Mouse (Mus musculus): ENCODE data around the gene C8b.

The C8b gene

DNA sequence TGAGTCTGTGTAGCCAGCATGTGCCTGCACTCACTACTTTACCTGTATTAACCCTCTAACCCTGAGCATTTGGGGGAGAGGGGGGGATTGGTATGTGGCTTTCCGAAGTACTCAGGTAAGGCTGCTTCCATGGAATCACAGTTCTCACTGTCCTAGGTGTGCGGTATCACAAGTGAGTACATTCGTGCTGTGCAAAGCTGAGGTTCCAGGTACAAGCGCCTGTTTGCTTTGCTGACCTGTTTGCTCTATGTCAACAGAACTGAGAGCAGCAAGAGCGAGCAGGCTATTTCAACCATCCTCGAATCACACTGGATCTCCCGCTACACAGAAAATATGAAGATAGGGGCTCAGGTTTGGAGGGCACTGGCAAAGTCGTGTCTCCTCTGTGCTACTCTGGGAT, at the start of gene C8b:
TSS of gene C8b (plus strand) at position 253 of the 400 bp plus-strand sequence.
- DNase-seq (ENCODE audit: low read depth), result no peak

DNA sequence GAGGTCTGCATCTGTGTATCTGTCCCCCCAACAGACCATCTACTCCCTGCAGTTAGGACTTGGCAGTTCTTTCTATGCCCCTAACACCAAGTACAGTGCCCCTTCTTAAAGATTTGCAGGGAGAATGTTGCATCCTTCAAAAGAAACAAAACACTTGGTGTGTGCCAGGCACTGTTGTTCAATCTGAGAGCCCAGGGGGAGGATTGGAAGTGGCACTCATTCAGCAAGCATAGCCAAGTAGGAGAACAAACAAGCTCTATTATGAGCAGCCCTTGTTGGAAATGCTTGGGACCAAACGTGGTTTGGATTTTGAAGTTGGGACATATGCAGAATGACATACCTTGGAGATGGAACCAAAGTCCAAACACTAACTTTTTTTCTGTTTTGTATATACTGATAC, 49.6 kb upstream of the C8b start:
- no peak for DNase-seq (ENCODE audit: low read depth)

DNA sequence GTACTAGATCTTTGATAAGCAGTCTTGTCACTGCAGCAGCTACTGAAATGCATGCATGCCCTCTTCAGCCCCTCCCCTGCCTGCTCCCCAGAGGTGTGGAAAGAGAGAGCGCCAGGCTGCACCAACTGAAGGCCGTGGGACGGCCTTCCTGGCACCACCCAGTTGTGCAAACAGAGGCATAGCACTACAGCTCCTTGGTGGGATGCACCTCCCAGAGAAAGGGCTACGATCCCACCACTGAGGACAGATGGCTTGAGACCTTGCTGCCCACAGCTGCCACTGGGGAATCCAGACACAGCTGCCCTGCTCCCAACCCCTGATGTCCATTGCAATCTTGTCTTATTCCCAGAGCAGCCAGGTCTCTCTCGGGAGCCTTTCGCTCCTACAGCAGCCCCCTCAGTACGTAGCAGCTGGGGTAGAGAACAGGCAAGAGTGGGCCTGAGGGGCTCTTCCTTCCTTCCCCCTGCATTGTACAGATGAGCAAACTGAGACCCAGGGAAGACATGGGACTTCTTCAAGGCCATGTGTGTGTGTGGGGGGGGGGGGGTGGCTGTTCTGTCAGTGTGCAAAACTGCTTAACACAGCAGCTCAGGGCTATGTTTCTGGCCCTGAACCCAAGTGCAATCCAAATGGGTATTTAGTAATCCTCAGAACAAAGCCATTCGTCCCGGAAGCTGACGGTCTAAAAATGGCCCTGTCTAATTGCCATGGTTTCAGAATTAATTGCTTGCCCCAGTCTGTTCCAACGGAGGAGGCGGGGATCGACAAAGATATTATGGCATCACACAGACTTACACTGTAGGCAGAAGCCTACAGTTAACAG, 46.9 kb upstream of the C8b start:
- no peak for DNase-seq (ENCODE audit: low read depth)

DNA sequence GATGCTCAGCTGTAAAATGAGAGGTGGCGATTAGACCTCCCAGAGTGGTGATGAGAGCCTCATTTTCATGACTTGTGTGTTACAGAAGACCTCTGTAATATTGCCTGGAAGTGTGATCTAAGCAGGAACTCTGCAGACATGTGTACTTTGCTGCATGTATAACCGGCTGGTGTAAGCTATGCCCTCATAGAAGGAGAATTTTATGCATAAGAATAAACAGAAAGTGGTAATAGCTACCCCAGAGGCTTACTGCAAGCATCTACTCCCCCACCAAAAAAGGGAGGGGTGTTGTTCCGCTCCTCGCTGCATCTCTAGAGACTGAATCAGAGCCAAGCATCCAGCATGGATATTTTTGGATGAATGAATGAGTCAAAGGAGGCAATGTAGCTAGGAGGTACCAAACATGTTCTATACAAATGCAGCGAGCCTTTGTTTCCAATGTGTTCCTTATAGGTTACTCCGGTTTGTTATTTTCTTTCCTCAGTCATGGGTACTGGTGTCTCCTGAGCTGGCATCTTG, 42.5 kb upstream of the C8b start:
- no peak for DNase-seq (ENCODE audit: low read depth)

DNA sequence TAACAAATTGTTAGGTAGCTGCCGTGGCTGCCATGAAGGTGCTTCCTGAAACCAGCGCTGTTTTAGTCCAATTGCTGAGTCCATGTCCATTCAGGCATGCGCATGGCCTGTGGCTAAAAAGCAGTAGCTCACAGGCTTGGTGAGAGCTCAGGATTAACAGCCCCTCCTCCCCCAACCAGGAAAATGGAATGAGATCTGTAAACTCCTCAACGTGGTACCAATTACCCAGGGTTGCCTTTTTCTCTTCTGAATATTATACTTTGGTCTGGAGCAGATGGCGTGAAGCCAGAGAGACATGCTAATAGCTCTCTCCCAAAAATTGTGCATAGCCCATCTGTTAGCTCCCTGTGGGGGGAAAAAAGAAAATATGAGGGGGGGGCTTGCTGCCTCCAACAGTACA, 41.9 kb upstream of the C8b start:
- DNase-seq (ENCODE audit: low read depth), result no peak

DNA sequence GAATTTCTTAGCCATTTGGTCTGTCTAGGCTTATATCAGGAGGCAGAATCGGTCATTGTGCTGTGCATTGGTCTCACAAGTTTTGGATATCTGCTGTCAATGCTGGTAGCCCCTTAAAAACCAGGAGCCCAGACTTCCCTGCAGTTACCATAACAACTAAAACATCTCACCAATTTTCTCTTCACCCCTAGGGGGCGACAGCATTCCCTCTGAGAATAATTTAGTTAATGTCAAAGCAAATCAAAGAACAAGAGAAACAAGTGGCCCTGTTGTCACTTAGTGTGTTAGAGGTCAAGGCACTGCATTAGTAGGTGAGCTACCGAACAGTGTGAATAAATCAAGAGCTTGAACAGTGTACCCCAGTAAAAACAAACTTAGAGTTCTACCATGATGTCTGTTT, 40.4 kb upstream of the C8b start:
- peak; percentile 24 for DNase-seq (ENCODE audit: low read depth)

DNA sequence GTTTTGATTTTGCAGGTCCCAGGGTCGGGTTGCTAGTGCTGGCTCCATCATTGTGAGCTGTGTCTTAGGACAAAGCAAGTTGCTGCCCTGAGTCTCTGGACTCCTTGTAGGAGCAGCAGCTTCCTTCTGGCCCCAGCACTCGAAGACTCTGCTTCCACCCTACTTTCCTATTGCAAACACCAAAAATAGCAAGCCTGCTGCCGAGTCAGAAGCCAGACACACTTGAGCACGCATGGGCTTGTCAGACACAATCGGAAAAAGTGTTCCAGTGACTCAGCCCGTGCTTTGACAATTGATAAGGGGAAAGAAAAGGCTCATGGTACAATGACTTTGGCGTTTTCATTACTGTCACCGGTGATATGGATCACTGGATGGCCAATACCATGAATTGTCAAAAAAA, 36.9 kb upstream of the C8b start:
- DNase-seq (ENCODE audit: low read depth), result no peak

DNA sequence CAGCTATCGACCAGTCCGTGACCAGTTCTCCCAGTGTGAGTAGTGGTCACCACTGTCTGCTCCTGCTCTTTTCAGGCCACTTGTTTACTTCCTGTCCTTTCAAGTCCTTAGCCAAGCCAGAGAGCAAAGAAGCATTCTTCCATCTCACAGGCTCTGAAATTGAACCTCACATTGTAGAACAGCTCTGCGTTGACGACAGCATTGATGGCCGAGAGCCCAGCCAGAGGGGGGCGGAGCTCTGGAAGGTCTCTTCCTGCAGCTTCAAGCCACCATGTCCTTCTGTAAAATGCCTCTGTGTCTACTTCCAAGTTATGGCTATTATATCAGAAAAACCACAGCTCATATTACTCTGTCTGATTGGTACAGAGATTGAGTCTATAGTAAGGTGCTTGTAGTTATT, 19.6 kb upstream of the C8b start:
- peak; percentile 6 for DNase-seq (ENCODE audit: low read depth)

DNA sequence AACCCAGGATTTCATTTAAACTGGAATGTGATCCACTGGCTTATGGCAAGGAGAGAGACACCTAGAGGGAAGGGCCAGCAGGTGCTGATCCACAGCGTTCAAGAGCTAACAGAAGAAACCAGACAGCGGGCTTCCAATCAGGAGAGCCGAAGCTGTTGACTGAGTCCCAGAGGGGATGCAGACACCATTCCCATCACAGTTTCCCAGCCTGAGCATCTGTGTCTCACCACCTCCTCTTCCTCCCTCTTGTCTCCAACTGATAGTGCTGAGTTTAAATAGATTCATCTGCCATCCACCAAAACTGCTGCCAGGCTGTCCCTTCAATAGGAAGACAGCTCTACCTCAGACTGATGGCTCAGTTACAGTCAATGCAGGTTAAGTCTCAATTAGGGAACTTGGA, 12.0 kb upstream of the C8b start:
- DNase-seq (ENCODE audit: low read depth), result no peak

DNA sequence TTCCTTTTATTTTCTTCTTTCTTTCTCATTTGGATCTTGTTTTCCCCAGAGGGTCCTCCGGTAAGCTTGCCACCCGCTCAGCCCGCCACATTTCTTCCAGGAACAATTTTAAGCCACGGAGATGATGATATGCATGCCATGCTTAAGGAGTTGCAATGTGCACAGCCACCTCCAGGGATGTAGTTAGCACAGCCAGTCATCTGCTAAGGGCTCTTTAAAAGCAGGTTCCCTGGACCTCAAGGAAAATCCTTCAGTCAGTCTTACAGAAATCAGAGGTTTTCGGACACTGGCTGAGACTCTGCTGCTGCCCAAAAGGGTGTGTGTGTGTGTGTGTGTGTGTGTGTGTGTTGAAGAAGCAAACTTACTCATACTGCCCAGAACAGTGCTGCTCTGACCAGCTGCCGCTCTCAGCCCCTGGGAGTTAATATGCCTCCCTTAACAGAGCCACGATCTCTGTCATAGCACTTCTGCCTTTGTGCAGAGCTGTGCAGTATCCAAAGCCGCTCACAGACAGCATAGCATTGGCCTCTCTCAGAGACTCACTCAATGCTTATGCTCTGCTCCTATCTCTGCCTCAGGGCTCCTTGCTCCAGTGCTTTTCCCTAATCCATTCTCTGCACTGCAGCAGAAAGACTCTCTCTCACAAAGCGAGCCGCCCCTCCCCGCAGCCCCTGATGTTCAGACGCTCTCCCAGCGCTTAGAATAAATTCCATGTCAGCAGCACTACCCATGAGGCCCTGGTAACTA, 5.1 kb upstream of the C8b start:
- DNase-seq (ENCODE audit: low read depth), result no peak

DNA sequence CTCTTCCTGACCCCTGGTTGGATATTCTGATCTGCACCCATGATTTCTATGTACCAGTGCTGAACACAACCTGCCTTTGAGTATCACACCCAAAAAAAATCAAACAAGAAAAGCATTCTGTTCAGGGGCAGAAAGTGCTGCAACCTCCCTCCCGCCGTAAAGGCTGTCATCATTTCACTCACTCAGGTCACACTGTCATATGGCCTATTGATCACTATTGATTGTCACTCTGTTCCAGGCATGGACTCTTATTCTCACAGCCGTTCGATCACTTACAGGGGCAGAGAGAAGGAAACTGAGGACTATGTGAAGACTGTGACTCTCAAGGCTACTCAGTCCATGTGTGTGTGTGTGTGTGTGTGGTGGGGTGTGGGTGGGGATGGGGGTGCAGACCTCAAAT, 2.1 kb downstream of the C8b start:
- no peak for DNase-seq (ENCODE audit: low read depth)

DNA sequence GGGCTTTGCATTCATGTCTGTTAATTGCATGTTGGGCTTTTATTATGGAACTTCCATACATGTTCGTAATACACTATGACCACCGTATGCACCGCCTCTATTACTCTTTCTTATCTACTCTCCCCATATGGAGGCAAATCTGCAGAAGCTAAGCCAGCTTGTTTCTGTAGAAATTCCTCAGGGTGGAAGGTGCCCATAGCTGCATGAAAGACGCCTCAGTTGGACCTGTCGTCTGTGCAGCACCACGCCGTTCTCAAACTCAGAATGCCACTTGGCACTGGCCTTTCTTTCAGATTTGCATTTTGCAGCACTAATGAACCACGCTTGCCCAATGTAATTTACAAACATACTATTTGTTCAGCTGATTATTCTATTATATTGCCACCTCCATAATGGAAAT, 3.5 kb downstream of the C8b start:
- DNase-seq (ENCODE audit: low read depth), result no peak

DNA sequence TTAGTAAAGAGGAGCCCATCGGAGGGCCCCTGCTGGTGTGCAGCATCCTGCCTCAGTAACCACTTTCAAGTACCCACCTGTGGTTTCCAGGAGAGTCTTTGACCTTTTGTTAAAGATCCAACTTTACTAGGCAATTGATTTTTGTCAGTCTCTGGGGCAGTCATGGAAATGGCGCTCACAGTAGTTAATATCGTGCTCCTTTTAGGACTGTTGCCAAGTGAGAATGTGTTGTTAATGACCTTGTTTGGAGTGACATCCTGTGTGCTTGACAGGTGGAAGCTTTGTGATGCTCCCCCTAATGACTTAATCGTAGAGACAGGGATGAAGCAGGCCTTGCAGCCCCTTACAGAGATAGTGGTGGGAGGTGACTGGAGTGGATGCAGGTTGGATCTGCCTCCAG, 4.2 kb downstream of the C8b start:
- DNase-seq (ENCODE audit: low read depth), result no peak

DNA sequence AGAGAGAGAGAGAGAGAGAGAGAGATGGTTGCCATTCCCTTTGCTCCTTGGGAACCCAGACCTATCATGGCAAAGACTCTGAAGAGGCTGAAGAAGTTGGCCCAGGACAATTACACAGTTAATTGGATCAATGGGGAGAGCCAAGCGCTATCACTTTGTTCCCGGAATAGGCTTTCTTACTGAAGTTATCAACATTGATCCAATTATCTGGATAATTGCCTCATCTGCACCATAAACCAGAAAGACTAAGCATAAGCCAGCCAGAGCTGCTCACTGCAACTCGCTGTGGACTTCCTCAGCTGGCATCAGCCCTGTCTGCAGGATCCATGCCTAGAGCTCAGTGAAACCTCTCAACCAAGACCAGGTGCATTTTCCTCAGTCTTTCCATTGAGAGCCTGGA, 9.5 kb downstream of the C8b start:
- no peak for DNase-seq (ENCODE audit: low read depth)

DNA sequence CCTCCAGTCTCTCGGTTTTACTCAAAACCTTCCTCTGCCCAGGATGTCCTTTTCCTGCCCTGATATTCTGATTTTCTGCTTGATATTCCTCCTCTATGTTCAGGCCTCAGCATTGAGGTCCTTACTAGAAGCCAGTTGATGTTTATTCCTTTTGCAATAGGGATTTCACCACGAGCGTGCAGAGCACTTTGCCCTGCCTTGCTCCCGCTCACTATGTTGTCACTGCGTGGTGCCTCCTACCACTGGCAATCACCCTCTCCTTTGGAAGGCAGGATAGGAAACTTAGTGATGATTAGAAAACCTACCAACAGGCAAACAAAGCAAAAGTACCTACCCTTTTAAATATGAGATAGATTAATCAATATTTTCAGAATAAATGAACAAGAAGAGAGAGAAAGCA, 13.3 kb downstream of the C8b start:
- DNase-seq (ENCODE audit: low read depth), result no peak

DNA sequence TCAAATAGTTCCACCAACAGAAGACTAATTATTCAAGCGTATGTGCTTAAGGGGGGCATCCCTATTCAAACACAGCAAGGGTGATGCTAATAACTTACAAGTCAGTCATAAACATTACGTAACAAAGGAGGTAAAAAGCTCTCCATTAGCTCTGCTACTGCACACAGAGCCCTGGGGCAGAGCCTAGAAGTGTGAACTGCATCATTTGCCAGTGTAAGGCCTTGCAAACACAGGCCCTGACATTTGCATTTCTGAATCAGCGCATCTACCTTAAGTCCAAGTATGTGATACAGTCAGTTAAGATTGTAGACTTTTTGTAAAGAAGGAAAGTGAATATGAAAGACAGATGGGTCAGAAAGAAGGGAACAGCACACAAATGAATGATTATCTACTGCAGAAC, 15.3 kb downstream of the C8b start:
- DNase-seq (ENCODE audit: low read depth), result no peak

DNA sequence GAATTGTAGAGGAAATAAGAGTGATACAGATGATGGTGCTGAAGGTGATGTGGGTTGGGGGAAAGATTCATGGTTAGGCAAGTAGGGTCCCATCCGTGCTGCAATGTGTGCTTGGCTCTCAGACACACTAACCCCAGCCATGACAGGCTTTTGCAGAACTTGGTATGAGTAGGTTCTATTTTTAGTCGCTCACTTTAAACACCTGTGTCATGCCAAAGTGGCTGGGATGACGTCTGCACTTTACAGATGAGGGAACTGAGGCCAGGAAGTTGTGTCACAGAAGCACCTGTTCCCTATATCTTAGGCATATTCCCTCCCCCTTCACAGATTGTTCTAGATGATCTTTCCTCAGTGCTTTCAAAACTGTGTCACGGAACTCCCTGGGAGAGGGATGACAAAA, 16.2 kb downstream of the C8b start:
- no peak for DNase-seq (ENCODE audit: low read depth)

DNA sequence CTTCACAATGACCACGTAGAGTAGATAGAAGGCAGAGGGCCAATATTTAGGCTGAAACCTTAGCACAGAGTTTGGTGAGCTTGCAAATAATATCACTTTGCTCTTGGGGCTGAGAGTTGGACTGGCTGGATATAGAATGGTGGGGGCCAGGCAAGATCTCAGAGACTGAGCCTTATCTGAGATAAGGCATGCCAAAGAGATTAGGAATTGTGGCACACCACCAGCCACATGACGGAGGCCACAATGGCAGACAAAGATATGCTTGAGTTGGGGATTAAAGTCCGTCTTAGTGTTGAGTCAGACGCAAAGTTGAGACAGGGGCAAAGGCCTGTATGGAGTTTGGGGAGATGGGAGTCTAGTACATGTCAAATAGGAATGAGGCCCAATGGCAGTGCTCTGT, 26.0 kb downstream of the C8b start:
- no peak for DNase-seq (ENCODE audit: low read depth)

DNA sequence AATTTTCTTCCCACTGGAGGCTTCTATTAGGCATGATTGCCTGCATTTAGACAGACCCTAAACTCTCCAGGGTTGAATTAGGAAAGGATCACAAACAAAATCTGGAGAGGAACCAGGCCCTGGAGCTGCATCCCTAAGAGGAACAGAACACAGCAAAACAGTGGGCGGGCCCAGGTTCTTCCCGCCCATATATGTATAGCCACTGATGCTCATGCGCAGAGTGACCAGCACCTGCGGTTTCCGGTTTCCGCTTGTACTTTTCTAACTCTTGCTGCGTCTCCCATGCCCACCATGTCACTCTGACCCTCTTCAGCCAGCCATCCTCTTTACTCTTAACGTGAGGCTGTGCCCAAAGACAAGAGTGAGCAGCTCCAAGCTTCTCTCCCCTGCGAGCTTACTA, 32.8 kb downstream of the C8b start:
- DNase-seq (ENCODE audit: low read depth), result no peak

DNA sequence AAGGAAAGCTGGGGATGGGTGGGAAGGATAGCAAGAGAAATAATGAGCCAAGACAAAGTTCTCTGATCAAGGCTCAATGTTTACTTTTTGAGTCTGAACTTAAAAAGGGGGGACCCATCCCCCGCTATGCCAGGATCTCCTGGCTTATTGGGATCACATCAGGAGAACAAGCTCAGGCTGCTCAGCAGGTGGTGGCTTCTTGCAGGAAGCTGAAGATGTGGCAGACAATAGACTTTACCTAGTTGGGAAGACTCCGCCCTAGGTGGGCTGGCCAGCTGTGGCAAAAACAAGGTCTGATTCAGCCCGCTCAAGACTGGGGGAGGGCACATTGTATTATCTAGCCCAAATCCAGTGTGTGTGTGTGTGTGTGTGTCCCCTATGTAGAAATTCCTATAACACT, 35.5 kb downstream of the C8b start:
- no peak for DNase-seq (ENCODE audit: low read depth)

DNA sequence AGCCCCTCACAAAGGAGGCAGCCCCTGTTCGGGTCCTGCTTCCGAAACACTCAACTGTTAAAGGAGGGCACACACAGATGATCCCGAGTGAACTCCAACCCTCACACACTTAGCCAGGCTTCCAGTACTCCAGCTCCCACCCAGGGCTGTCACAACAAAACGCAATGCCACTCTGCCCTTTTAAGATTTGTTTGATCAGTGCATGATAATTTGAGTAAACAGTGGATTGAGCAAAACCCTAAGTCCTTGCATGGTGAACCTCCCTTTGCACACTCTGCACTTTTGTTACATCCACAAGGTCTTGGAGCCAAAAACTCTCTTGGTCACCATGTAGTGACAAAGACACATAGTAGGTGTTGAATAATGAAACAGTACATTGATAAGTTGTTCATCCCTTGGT, 38.0 kb downstream of the C8b start:
- DNase-seq (ENCODE audit: low read depth), result no peak

DNA sequence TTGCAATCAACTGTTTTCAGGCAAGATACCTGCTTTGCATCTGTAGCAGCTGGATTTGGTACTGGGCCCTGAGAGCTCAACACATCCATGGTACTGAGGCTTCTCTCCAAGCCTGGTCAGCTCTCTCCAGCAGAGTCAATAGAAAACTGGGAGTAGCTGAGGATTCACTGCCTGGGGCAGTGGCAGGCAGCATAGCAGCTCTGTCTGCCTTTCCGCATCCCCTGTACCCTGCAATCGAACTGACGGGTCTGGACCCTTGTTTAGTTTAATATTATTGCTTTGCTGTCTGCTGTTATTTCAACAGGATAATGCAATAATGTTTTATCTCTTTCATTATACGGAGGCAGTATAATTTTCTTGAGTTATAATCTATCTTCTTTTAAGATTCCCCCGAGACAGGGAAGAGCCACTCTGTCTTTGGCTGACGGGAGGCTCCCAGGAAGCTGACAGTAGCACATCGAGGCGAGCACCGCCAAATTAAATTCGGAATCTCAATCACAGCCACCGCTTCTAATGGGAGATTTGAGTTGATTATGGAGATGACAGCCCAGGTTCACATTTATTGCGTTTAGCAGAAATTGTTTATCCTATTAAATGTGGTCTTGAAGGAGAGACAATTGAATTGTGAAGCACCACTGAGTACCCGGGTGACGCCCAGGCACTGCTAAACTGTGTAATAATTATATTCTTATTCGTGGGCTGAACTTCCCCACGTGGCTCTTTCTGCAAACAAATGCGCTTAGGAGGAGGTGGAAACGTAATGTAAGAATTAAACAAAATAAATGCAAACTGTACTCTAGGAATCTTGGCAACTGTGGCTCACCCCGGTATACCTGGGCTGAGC, 39.5 kb downstream of the C8b start:
- DNase-seq (ENCODE audit: low read depth), result no peak

Data from NIH3T3 (cell line).